Mouse (Mus musculus): Measurements from ENCODE around the gene Ipo9. TPM values are rescaled to one million over a fixed set of nuclear protein-coding genes. Genes with fewer than 3 reads are reported as not detected.
"Not testable (repeated sequence)": the region's sequence is repeated elsewhere in the genome, so short reads cannot be mapped to it uniquely, and the experiment has no call there.

Ipo9 gene
- total RNA-seq, 1 experiment from 2014 or later, result 21.8 TPM

DNA sequence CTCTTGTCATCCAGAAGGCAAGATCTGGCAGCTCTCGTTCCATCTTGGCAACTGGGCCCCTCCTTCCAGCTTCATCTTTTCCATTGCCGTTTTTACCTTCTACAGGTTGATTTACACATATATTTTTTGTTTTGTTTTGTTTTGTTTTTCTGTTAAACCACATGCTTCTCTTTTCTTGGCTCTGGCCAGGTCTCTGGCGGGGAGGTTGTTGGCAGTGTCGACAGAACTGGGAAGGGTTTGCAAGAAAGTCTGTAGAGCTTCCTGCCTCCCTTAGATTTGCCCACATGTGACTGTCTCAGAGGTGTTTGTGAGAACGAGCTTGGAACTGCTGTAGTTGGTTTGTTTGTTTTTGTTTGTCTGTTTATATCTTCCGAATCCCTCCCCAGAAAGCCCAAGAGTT lies 10.7 kb upstream of the Ipo9 start:
- no peak for ATAC-seq (replicated peaks; ENCODE audit: insufficient number of reproducible peaks, low FRiP score, low TSS enrichment, poor library complexity, severe bottlenecking)

- ATAC-seq (replicated peaks; ENCODE audit: insufficient number of reproducible peaks, low FRiP score, low TSS enrichment, poor library complexity, severe bottlenecking), result no peak
Observed at GRCm38 (mm10) chr1:135438801-135439200, 8.5 kb upstream of the Ipo9 start.

DNA sequence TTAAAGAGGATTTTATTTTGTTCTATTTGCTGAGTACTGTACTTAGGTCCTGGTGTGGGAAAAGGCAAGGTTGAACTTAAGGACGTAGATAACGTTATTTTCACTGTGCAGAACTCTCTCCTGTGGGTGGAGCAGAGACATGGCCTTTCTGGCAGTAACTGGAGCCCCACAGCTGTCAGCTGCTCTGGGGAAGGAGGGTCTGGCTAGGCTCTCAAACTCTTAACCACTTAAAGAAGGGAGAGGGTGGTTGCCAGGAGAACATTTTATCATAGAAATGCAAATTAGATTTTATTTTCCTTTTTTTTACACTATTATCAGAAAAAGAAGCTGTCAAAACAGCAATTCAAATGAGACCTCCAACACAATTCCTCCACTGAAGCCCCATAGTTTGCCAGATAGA lies 5.5 kb upstream of the Ipo9 start:
- no peak for ATAC-seq (replicated peaks; ENCODE audit: insufficient number of reproducible peaks, low FRiP score, low TSS enrichment, poor library complexity, severe bottlenecking)

DNA sequence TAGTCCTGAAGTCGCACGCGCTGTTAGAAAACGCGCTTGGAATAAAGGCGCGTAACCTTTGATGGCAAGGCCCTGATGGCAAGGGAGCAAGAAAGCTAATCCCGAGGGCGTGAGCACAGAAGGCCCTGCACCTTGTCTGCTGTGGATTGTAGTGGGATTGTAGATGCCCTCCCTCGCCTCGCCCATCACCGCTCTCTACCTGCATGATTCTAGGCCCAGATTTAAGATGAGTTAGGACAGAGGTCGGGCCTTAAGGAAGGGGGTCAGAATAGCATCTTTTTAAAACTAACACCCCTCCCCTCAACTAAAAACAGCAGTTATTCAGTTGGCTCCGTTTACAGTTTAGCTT lies 344 bp upstream of the Ipo9 start:
- ATAC-seq (replicated peaks; ENCODE audit: insufficient number of reproducible peaks, low FRiP score, low TSS enrichment, poor library complexity, severe bottlenecking), result no peak

- no peak for ATAC-seq (replicated peaks; ENCODE audit: insufficient number of reproducible peaks, low FRiP score, low TSS enrichment, poor library complexity, severe bottlenecking)
Observed at GRCm38 (mm10) chr1:135427390-135427789, 2.9 kb downstream of the Ipo9 start.

DNA sequence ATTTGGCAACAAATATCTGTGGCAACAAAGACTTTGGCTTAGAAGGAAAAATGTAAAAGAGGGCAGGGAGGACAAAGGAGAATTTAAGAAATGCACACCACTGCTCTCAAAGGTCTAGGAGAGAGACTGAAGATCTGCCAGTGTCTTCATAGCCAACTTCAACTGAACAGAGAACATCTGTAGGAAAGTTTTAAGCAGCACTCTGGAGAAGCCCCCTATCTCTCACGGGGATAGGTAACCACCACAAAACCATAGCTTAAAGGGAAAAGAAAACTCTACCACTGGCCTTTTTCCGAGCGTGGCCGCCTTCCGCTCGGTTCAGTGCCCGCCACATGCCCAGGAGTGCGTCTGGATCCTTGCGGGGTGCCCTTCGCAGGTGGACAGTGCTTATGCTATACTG lies 3.7 kb downstream of the Ipo9 start:
- no peak for ATAC-seq (replicated peaks; ENCODE audit: insufficient number of reproducible peaks, low FRiP score, low TSS enrichment, poor library complexity, severe bottlenecking)

- ATAC-seq (replicated peaks; ENCODE audit: insufficient number of reproducible peaks, low FRiP score, low TSS enrichment, poor library complexity, severe bottlenecking), result no peak
Observed at GRCm38 (mm10) chr1:135422772-135423171, 7.5 kb downstream of the Ipo9 start.

GRCm38 (mm10) chr1:135413996-135414395 lies 16.3 kb downstream of the Ipo9 start:
- ATAC-seq (replicated peaks; ENCODE audit: insufficient number of reproducible peaks, low FRiP score, low TSS enrichment, poor library complexity, severe bottlenecking), result no peak

DNA sequence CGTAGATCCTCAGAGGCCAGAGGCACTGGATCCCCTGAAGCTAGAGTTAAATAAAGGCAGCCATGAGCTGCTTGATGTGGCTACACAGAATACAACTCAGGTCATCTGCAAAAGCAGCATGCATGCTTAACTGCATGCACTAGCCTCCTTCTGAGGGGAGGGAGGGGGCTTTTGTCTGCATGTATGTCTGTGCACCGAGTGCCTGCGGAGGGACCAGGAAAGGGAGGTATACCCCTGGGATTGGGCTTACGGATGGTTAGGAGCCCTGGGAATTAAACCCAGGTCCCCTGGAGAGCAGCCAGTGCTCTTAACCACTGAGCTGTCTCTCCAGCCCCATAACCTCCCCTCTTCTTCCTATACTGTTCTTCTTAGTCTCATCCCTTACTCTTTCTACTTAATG lies 18.2 kb downstream of the Ipo9 start:
- no peak for ATAC-seq (replicated peaks; ENCODE audit: insufficient number of reproducible peaks, low FRiP score, low TSS enrichment, poor library complexity, severe bottlenecking)

DNA sequence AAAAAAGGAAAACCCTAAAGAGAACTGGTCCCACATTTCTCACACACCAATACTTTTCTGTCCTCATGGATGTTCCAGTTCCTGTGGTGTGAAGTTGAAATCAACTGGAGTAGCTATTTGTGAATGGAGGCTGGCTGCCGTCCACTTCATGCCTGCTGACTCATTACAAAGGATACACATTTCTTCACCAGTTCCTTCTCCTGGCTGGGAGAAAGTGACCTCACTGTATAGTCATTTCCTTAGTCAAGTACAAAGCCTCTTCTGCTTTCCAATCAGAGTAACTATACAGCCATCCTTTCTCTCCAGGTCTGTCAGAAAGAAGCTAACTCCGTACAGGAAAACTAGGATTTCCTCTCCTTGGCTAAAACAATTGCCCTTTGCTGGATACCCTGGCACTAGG lies 19.3 kb downstream of the Ipo9 start:
- ATAC-seq (replicated peaks; ENCODE audit: insufficient number of reproducible peaks, low FRiP score, low TSS enrichment, poor library complexity, severe bottlenecking), result no peak

DNA sequence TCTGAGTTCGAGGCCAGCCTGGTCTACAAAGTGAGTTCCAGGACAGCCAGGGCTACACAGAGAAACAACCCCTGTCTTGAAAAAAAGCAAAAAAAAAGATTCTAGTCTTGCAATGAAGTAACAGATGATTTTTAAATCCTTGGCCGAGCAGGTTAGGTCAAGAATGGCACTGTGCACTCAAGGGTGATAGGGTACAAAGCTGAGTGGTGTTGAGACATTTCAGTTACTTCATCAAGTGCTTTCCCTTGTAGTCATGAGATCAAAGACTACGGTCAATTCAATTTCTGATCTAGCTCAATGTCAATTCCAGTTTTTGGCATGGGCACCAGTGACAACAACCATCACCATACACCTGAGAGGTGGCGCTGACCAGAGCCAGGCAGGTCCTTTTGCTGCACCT lies 21.3 kb downstream of the Ipo9 start:
- no peak for ATAC-seq (replicated peaks; ENCODE audit: insufficient number of reproducible peaks, low FRiP score, low TSS enrichment, poor library complexity, severe bottlenecking)

DNA sequence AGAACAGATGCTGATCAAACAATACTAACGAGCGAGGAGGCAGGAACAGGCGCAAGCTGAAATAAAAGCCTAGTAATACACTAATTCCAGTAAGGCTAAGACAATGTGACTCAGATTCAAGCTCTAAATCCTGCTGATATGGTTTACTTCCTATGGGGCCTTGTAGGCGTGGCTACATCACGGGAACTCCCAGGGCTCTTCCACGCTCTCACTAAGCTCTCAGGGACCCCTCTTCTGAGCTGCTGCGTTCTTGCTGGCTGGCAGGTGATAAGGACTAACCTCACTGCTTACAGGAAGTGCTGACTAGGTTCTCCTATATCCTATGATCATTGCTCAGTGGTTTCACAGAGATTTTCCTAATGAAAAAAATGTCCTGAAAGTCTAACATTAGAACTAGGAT lies 24.9 kb downstream of the Ipo9 start:
- no peak for ATAC-seq (replicated peaks; ENCODE audit: insufficient number of reproducible peaks, low FRiP score, low TSS enrichment, poor library complexity, severe bottlenecking)

DNA sequence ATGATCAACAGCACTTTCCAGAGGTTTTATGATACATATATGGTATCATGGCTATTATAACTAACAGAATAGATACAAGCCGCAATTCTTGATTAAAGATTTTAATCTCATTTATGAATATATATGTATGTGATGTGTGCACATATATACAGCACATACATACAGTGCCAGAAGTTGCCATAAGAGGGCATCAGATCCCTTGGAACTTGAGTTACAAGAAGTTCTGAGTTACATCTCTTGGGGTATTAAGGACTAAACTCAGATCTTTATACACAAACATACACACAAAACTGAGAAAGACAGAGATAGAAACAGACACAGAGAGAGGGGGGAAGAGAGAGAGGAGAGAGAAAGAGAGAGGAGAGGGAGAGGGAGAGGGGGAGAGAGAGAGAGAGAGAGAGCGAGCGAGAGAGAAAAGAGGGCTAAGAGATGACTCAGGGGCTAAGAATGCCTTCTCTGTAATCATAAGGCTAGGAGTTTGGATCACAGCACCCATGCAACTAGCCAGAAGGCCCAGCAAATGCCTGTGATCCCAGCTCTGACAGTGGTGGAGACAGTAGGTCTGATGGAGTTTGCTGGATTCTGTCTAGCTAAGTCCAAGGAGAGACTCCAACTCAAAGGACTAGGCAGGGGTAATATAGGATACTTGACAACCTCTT lies 28.7 kb downstream of the Ipo9 start:
- no peak for ATAC-seq (replicated peaks; ENCODE audit: insufficient number of reproducible peaks, low FRiP score, low TSS enrichment, poor library complexity, severe bottlenecking)

DNA sequence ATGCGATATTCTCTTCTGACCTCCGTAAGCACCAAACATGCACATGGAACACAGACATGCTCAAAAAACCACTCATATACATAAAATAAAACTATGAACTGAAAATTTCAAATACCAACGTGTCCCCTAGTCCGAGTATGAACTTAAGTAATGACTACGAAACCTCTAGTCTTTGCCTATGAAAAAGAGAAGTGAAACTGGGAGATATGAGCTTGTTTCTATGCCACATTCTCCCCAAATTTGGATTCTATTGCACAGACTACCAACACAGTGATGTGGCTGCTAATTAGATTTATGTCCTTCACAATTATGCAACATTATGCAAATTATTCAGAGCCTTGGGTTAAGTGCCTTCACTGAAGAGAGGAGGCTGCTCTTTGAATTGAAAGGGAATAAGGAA lies 30.8 kb downstream of the Ipo9 start:
- peak; percentile 80 for ATAC-seq (replicated peaks; ENCODE audit: insufficient number of reproducible peaks, low FRiP score, low TSS enrichment, poor library complexity, severe bottlenecking)

DNA sequence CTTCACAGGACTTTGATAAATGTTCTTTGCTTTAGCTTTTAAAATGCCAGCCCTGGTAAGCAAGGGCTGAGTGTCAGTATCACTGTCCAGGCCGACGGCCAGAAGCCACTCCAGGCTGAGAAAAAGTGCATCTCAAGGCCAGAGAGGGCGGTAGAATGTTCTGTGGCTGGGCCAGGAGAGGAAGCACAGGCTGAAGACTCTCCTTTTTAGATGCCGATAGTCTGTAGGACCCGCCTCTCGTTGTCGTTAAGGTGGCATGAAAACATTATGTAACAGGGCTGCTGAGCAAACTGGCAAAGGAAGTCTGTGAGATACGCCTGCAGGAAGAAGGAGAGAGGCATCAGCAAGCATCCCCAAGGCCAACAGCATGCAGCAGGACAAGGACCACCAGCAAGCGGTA lies 45.1 kb downstream of the Ipo9 start:
- ATAC-seq (replicated peaks; ENCODE audit: insufficient number of reproducible peaks, low FRiP score, low TSS enrichment, poor library complexity, severe bottlenecking), result no peak

- no peak for ATAC-seq (replicated peaks; ENCODE audit: insufficient number of reproducible peaks, low FRiP score, low TSS enrichment, poor library complexity, severe bottlenecking)
Observed at GRCm38 (mm10) chr1:135384171-135384570, 46.1 kb downstream of the Ipo9 start.

- ATAC-seq (replicated peaks; ENCODE audit: insufficient number of reproducible peaks, low FRiP score, low TSS enrichment, poor library complexity, severe bottlenecking), result not testable (repeated sequence)
Observed at GRCm38 (mm10) chr1:135381560-135381959, 48.7 kb downstream of the Ipo9 start.

DNA sequence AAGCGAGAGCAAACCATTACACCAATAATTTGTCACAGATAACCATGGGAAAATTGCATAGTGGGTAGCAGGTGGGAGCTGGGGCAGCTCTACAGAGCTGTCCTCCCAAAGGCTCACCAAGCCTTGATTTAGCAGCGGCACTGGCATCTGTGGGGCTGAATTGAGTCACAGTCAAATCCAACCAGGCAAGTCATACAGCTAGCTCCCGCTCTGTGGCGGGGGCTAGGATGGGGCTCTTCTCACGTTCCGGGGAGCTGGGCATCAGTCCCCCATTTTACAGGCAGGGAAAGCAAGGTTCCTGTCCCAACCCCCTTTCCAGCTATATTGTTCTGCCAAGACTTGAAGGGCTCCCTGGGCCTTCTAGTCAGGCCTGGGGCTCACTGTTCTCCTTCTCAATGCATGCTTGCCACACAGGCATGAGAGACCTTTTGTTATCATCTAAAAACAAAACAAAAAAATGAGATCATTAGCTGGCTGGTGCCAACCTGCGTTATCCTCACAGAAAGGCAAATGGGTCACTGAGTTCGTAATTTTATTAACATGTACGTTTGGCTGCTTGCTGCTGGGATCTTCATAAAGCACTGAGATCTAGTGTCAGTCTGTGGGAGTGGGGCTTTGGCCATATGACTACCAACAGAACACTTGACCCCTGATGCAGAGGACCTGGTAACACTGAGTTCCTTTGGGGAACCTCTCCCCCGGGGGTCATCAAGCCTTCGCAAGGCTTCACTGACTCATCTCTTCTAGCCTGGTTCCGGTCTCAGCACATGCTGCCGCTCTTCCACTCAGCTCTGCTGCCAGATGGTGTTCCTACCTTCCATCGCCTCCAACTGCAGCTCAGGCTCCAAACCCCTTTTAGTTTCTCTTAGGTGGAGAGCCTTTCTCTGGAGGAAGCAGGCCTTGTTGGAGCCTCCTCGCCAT lies 50.0 kb downstream of the Ipo9 start:
- ATAC-seq (replicated peaks; ENCODE audit: insufficient number of reproducible peaks, low FRiP score, low TSS enrichment, poor library complexity, severe bottlenecking), result no peak

- no peak for ATAC-seq (replicated peaks; ENCODE audit: insufficient number of reproducible peaks, low FRiP score, low TSS enrichment, poor library complexity, severe bottlenecking)
Observed at GRCm38 (mm10) chr1:135379048-135379447, 51.3 kb downstream of the Ipo9 start.

- no peak for ATAC-seq (replicated peaks; ENCODE audit: insufficient number of reproducible peaks, low FRiP score, low TSS enrichment, poor library complexity, severe bottlenecking)
Observed at GRCm38 (mm10) chr1:135378576-135378975, 51.7 kb downstream of the Ipo9 start.
